Mouse (Mus musculus) spleen, adult 18-20 months (tissue): ENCODE results near the gene Tha1.
A peak's percentile ranks its signal among the peaks of the same experiment; 100 is the strongest.

Source experiments
- DNase-seq, 2 experiments: peaks; one replicate each; pipeline ENCODE4 v3.0.0; 2022; ENCODE audit warnings: mixed read lengths in 2 of 2

Gene Tha1

GRCm38 (mm10) chr11:117824060-117824969, 49.0 kb downstream of the Tha1 start:
- DNase-seq: peak; percentile 63 to 78

GRCm38 (mm10) chr11:117823411-117823810, 49.9 kb downstream of the Tha1 start:
- DNase-seq: no peak

GRCm38 (mm10) chr11:117822728-117823241, 50.5 kb downstream of the Tha1 start:
- no peak for DNase-seq

- DNase-seq: no peak
Observed at GRCm38 (mm10) chr11:117821868-117822267, 51.4 kb downstream of the Tha1 start.

GRCm38 (mm10) chr11:117820173-117820572, 53.1 kb downstream of the Tha1 start:
- DNase-seq: no peak

GRCm38 (mm10) chr11:117819095-117819494, 54.2 kb downstream of the Tha1 start:
- DNase-seq: no peak
